Mouse (Mus musculus) right cerebral cortex, postnatal 10 days (tissue): Measurements from ENCODE around the gene Endou.

ENCODE experiments used
- DNase-seq, 2 experiments: peaks; one replicate each; pipeline ENCODE4 v3.0.0; 2021; ENCODE audit warnings: low spot score in 2 of 2

Gene Endou

GRCm38 (mm10) chr15:97727520-97727919 is 3.6 kb downstream of the Endou start:
- no peak for DNase-seq

- DNase-seq, result no peak
These were observed 4.1 kb downstream of the Endou start for GRCm38 (mm10) chr15:97727048-97727447.

- no peak for DNase-seq
These were observed 4.8 kb downstream of the Endou start for GRCm38 (mm10) chr15:97726310-97726709.

GRCm38 (mm10) chr15:97725198-97725785 is 5.8 kb downstream of the Endou start:
- DNase-seq, result no peak

- peak in 1 of 2 experiments; percentile 35 for DNase-seq
These were observed 6.6 kb downstream of the Endou start for GRCm38 (mm10) chr15:97724346-97725197.

- DNase-seq, result peak; percentile 51 to 67
These were observed 7.4 kb downstream of the Endou start for GRCm38 (mm10) chr15:97723536-97724345.

- DNase-seq, result no peak
These were observed 10.0 kb downstream of the Endou start for GRCm38 (mm10) chr15:97721008-97721701.

- no peak for DNase-seq
These were observed 11.0 kb downstream of the Endou start for GRCm38 (mm10) chr15:97720026-97720675.

- DNase-seq, result no peak
These were observed 11.6 kb downstream of the Endou start for GRCm38 (mm10) chr15:97719494-97719893.

GRCm38 (mm10) chr15:97718535-97719155 is 12.5 kb downstream of the Endou start:
- no peak for DNase-seq

GRCm38 (mm10) chr15:97717861-97718534 is 13.1 kb downstream of the Endou start:
- peak; percentile 50 to 72 for DNase-seq

- DNase-seq, result no peak
These were observed 14.4 kb downstream of the Endou start for GRCm38 (mm10) chr15:97716782-97717181.

- DNase-seq, result no peak
These were observed 15.4 kb downstream of the Endou start for GRCm38 (mm10) chr15:97715734-97716133.

GRCm38 (mm10) chr15:97715083-97715482 is 16.1 kb downstream of the Endou start:
- no peak for DNase-seq

GRCm38 (mm10) chr15:97712546-97712945 is 18.6 kb downstream of the Endou start:
- DNase-seq, result no peak

GRCm38 (mm10) chr15:97710906-97711305 is 20.2 kb downstream of the Endou start:
- DNase-seq, result no peak

GRCm38 (mm10) chr15:97705211-97706050 is 25.7 kb downstream of the Endou start, which contains the start of gene Rpap3:
Gene Rpap3 (minus strand): TSS chr15:97705825.
- DNase-seq, result peak; percentile 88 to 91

GRCm38 (mm10) chr15:97696616-97697015 is 34.5 kb downstream of the Endou start:
- DNase-seq, result no peak

GRCm38 (mm10) chr15:97693411-97693810 is 37.7 kb downstream of the Endou start:
- no peak for DNase-seq
